Mouse (Mus musculus) forebrain, postnatal 0 days (tissue): ENCODE results near the gene Pan2. TPM values are rescaled to one million over a fixed set of nuclear protein-coding genes. Genes with fewer than 3 reads are reported as not detected.

Experiments used
- ATAC-seq: fragments of 200-750 bp; cut with Nextera tagmentation; 2 replicates; pipeline ENCODE4 v1.8.0; 2017; ENCODE audit warnings: mild to moderate bottlenecking, moderate library complexity
- DNase-seq: peaks from one replicate; pipeline ENCODE4 v3.0.0-alpha.2; 2015
- H3K27ac ChIP-seq: fragments of 300-500 bp; sonication (generic); 2 replicates; pipeline ENCODE4 v1.5.1; 2014; ENCODE audit warnings: low read depth, mild to moderate bottlenecking, antibody characterized with exemption, low read length, moderate library complexity, mixed read lengths
- H3K27me3 ChIP-seq: fragments of 300-500 bp; sonication (generic); 2 replicates; pipeline ENCODE4 v1.6.1; 2014; ENCODE audit warnings: mild to moderate bottlenecking, low read length, mixed read lengths; ENCODE audit not compliant: insufficient read depth
- H3K36me3 ChIP-seq: fragments of 300-500 bp; sonication (generic); 2 replicates; pipeline ENCODE4 v1.6.1; 2014; ENCODE audit warnings: mild to moderate bottlenecking, moderate library complexity; ENCODE audit not compliant: insufficient read depth
- H3K4me1 ChIP-seq: fragments of 300-500 bp; sonication (generic); 2 replicates; pipeline ENCODE4 v1.6.1; 2014; ENCODE audit warnings: antibody characterized with exemption; ENCODE audit not compliant: insufficient read depth
- H3K4me2 ChIP-seq: fragments of 300-500 bp; sonication (generic); 2 replicates; pipeline ENCODE4 v1.6.1; 2014; ENCODE audit warnings: low read depth, mild to moderate bottlenecking, moderate library complexity
- H3K4me3 ChIP-seq: fragments of 300-500 bp; sonication (generic); 2 replicates; pipeline ENCODE4 v1.5.1; 2014; ENCODE audit warnings: low read depth, low read length, mixed read lengths
- H3K9ac ChIP-seq: fragments of 300-500 bp; sonication (generic); 2 replicates; pipeline ENCODE4 v1.6.1; 2014; ENCODE audit warnings: mild to moderate bottlenecking
- H3K9me3 ChIP-seq: fragments of 300-500 bp; sonication (generic); 2 replicates; pipeline ENCODE4 v1.6.1; 2016; ENCODE audit warnings: low read length
- CTCF ChIP-seq: sonication (generic); IDR thresholded peaks from 2 replicates; pipeline ENCODE4 v1.5.1; 2016; ENCODE audit warnings: antibody characterized with exemption, control low read depth, low read depth
- WGBS: fragments of 180-500 bp; shearing (Covaris S2); extraction: QIAGEN DNeasy Blood & Tissue Kit; methylation state at CpG from one replicate; pipeline ENCODE4 v1.1.7; 2014; 5-methylcytosine and 5-hydroxymethylcytosine counted together
- polyA plus RNA-seq: library from polyadenylated mRNA; unstranded; fragments of >200 nt; fragmentation: Nextera tagmentation; extraction: Ambion mirVana; gene quantifications from 2 replicates; pipeline ENCODE4 v1.2.1, GENCODE M21; 2015
- total RNA-seq: library from RNA; depleted of rRNA; stranded (reverse); fragments of >200 nt; gene quantifications from 2 replicates; pipeline ENCODE4 v1.2.3, GENCODE M21; 2014

Pan2 gene
- total and polyA plus RNA-seq, 2 experiments from 2014 or later: 11.9 to 20.0 TPM

GRCm38 (mm10) chr10:128298702-128299171 lies 4.4 kb upstream of the Pan2 start, which contains the start of gene Il23a:
Gene Il23a (minus strand): TSS chr10:128298752.
- TF ChIP-seq CTCF: no peak
- Histone ChIP-seq H3K4me3 (no peak within 1 kb of the TSS), H3K27ac (no peak within 1 kb of the TSS), H3K4me2 (no peak within 1 kb of the TSS), H3K9me3 (no peaks in the 10 kb centered on the region), H3K36me3 (no peaks in the 10 kb centered on the region), H3K9ac (no peak within 1 kb of the TSS), H3K27me3 (no peaks in the 10 kb centered on the region), H3K4me1 (peaks cover 7% of the 10 kb centered on the region)
- ATAC-seq: no peak
- no peak for DNase-seq
- WGBS: 77% methylated on average over 11 of the region's 11 CpGs

- Histone ChIP-seq H3K27ac (peak overlapping the region; percentile 96), H3K36me3 (no peaks in the 10 kb centered on the region), H3K27me3 (no peaks in the 10 kb centered on the region), H3K4me1 (peaks cover 14% of the 10 kb centered on the region), H3K4me2 (peak overlapping the region; percentile 63), H3K9me3 (no peaks in the 10 kb centered on the region), H3K9ac (peak overlapping the region; percentile 76), H3K4me3 (peak overlapping the region; percentile 46)
- 40% methylated on average over 3 of the region's 3 CpGs for WGBS
- ATAC-seq (no peak), DNase-seq (peak; percentile 11)
- no peak for TF ChIP-seq CTCF
Measured at GRCm38 (mm10) chr10:128302357-128302756, 778 bp upstream of the Pan2 start.

GRCm38 (mm10) chr10:128302785-128303125 lies 380 bp upstream of the Pan2 start:
- no peak for DNase-seq
- no peaks in the 10 kb centered on the region for H3K9me3 ChIP-seq
- H3K4me3 ChIP-seq: peak overlapping the region; percentile 46
- no peak for TF ChIP-seq CTCF
- ATAC-seq: peak; percentile 42
- no peaks in the 10 kb centered on the region for H3K27me3 ChIP-seq
- H3K27ac ChIP-seq: peak overlapping the region; percentile 96
- H3K4me2 ChIP-seq: peak overlapping the region; percentile 63
- no peaks in the 10 kb centered on the region for H3K36me3 ChIP-seq
- H3K9ac ChIP-seq: peak overlapping the region; percentile 76
- peaks cover 14% of the 10 kb centered on the region for H3K4me1 ChIP-seq
- under 1% methylated on average over 9 of the region's 9 CpGs for WGBS

- Histone ChIP-seq H3K4me1 (no peaks in the 10 kb centered on the region), H3K27ac (no peak overlapping the region), H3K4me2 (no peak overlapping the region), H3K9ac (no peak overlapping the region), H3K27me3 (no peaks in the 10 kb centered on the region), H3K4me3 (no peak overlapping the region), H3K36me3 (peaks cover 40% of the 10 kb centered on the region), H3K9me3 (no peaks in the 10 kb centered on the region)
- ATAC-seq: no peak
- WGBS: 89% methylated on average over 7 of the region's 7 CpGs
- no peak for DNase-seq
- TF ChIP-seq CTCF: no peak
Measured at GRCm38 (mm10) chr10:128309654-128310053, 6.5 kb downstream of the Pan2 start.

- Histone ChIP-seq H3K4me3 (no peak overlapping the region), H3K9ac (no peak overlapping the region), H3K36me3 (peaks cover 45% of the 10 kb centered on the region), H3K27me3 (no peaks in the 10 kb centered on the region), H3K4me1 (no peaks in the 10 kb centered on the region), H3K9me3 (no peaks in the 10 kb centered on the region), H3K27ac (no peak overlapping the region), H3K4me2 (no peak overlapping the region)
- ATAC-seq: no peak
- no peak for TF ChIP-seq CTCF
- DNase-seq: no peak
- WGBS: 35% methylated on average over 11 of the region's 11 CpGs
Measured at GRCm38 (mm10) chr10:128310177-128310576, 7.0 kb downstream of the Pan2 start.

GRCm38 (mm10) chr10:128310902-128311301 lies 7.8 kb downstream of the Pan2 start:
- Histone ChIP-seq H3K4me3 (no peak overlapping the region), H3K27ac (no peak overlapping the region), H3K9ac (no peak overlapping the region), H3K4me2 (no peak overlapping the region), H3K36me3 (peaks cover 52% of the 10 kb centered on the region), H3K4me1 (no peaks in the 10 kb centered on the region), H3K27me3 (no peaks in the 10 kb centered on the region), H3K9me3 (no peaks in the 10 kb centered on the region)
- DNase-seq (no peak), ATAC-seq (no peak)
- WGBS: 88% methylated on average over 4 of the region's 4 CpGs
- no peak for TF ChIP-seq CTCF

- ATAC-seq (no peak), DNase-seq (no peak)
- peaks cover 71% of the 10 kb centered on the region for H3K36me3 ChIP-seq
- H3K4me1 ChIP-seq: no peaks in the 10 kb centered on the region
- H3K9me3 ChIP-seq: no peaks in the 10 kb centered on the region
- no peak for TF ChIP-seq CTCF
- no peak overlapping the region for H3K4me3 ChIP-seq
- no peak overlapping the region for H3K9ac ChIP-seq
- H3K27me3 ChIP-seq: no peaks in the 10 kb centered on the region
- 95% methylated on average over 8 of the region's 8 CpGs for WGBS
- H3K4me2 ChIP-seq: no peak overlapping the region
- no peak overlapping the region for H3K27ac ChIP-seq
Measured at GRCm38 (mm10) chr10:128315578-128315977, 12.4 kb downstream of the Pan2 start.

- no peak for DNase-seq
- WGBS: 57% methylated on average over 12 of the region's 12 CpGs
Measured at GRCm38 (mm10) chr10:128321641-128322040, 18.5 kb downstream of the Pan2 start.

More at GRCm38 (mm10) chr10:128321641-128322040, 18.5 kb downstream of the Pan2 start:
- H3K9me3 ChIP-seq: no peaks in the 10 kb centered on the region
- H3K4me2 ChIP-seq: peak overlapping the region; percentile 84
- no peaks in the 10 kb centered on the region for H3K27me3 ChIP-seq
- peak overlapping the region; percentile 84 for H3K4me3 ChIP-seq
- ATAC-seq: no peak
- no peak for TF ChIP-seq CTCF
- peak overlapping the region; percentile 100 for H3K9ac ChIP-seq
- peaks cover 12% of the 10 kb centered on the region for H3K4me1 ChIP-seq
- peaks cover 38% of the 10 kb centered on the region for H3K36me3 ChIP-seq
- peak overlapping the region; percentile 97; the same call in 1 of the 2 replicates for H3K27ac ChIP-seq
